Mouse (Mus musculus): ENCODE measurements around the gene Slc39a11. TPM values are rescaled to one million over a fixed set of nuclear protein-coding genes. Genes with fewer than 3 reads are reported as not detected.

The Slc39a11 gene
- polyA plus RNA-seq, 1 experiment from 2014 or later: 21.4 TPM

DNA sequence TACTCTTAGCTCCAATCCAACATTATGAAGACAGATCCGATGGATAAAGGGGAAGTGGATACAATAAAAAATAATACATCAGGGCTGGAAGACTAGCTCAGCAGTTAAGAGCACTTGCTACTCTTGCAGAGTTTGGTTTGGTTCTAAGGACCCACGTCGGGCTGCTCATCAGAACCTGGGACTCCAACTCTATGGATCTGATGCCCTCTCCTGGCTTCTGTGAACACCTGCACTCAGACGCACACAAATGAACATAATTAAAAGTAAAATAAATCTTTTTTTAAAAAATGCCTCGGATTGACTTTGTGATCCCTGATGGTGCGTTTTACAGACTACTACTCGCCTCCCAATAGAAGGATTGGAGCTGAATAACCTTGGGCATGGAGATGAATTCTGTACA lies 19.2 kb downstream of the Slc39a11 start:
- Histone ChIP-seq H3K4me2 (replicated peaks) (no peak overlapping the region), H3K27me3 (no peaks in the 10 kb centered on the region), H3K9me3 (no peaks in the 10 kb centered on the region), H3K36me3 (no peaks in the 10 kb centered on the region), H3K4me1 (no peaks in the 10 kb centered on the region), H3K9ac (no peak overlapping the region), H3K27ac (no peak overlapping the region), H3K4me3 (no peak overlapping the region)
- ATAC-seq (ENCODE audit: insufficient number of reproducible peaks, insufficient read depth, low FRiP score, low TSS enrichment): no peak
- WGBS: 66% methylated on average over 7 of the region's 7 CpGs

DNA sequence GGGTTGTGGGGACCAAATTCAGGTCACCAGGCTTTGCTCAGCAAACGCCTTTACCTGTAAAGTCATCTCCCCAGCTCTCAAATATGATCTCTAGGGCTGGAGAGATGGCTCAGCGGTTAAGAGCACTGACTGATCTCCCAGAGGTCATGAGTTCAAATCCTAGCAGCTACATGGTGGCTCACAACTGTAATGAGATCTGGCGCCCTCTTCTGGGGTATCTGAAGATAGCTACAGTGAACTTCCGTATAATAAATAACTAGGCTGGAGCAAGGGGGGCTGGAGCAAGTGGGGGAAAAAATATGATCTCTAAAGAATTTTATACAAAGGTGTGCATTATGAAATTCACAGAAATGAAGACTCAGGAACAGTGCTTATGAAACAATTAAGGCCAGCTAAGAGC lies 22.1 kb downstream of the Slc39a11 start:
- Histone ChIP-seq H3K36me3 (no peaks in the 10 kb centered on the region; the same call in 1 of the 2 replicates), H3K27me3 (no peaks in the 10 kb centered on the region), H3K4me3 (no peak overlapping the region), H3K4me2 (replicated peaks) (no peak overlapping the region), H3K27ac (no peak overlapping the region), H3K9me3 (no peaks in the 10 kb centered on the region), H3K9ac (no peak overlapping the region), H3K4me1 (no peaks in the 10 kb centered on the region)
- ATAC-seq (ENCODE audit: insufficient number of reproducible peaks, insufficient read depth, low FRiP score, low TSS enrichment): no peak
- 53% methylated on average over 4 of the region's 4 CpGs for WGBS

DNA sequence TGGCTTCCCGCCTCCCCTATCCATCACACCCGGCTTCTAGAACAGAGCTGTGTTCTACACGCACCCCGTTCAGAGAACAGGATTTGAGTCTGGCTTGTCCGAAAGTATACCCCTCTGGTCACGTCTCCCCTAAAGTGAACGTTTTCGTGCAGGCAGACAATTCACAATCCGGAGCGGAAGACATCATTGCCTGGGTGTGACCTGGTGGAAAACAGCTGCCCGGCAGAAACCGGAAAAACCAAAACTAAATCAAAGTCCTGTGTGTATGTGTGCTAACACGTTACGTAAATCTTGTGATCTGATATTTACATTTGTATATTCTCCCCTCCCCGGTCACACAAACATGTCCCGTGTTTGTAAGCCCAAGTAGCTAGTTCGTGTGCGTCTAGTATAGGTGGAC lies 24.4 kb downstream of the Slc39a11 start:
- WGBS: 92% methylated on average over 18 of the region's 18 CpGs
- Histone ChIP-seq H3K27me3 (peaks cover 15% of the 10 kb centered on the region), H3K36me3 (no peaks in the 10 kb centered on the region; the same call in 1 of the 2 replicates), H3K4me3 (no peak overlapping the region), H3K4me1 (no peaks in the 10 kb centered on the region), H3K27ac (no peak overlapping the region), H3K9ac (no peak overlapping the region), H3K4me2 (replicated peaks) (no peak overlapping the region), H3K9me3 (no peaks in the 10 kb centered on the region)
- no peak for ATAC-seq (ENCODE audit: insufficient number of reproducible peaks, insufficient read depth, low FRiP score, low TSS enrichment)

DNA sequence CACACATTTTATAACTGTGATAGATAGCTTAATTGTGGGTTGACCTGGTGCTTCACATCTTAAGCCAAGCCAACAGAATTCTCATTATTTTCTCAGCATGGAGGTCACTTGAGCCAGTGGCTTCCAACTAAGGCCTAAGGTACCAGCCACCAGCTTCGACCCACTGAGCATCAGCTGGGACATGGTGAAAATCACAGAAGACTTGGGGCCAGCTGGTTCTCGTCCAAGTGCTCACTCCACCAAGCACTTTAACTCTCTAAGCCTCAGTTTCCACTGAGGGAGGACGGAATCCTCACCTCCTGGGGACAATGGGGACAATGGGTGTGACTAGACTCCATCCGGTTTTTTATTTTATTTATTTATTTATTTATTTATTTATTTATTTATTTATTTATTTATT lies 27.9 kb downstream of the Slc39a11 start:
- Histone ChIP-seq H3K4me1 (peaks cover 17% of the 10 kb centered on the region), H3K27ac (no peak overlapping the region), H3K4me2 (replicated peaks) (no peak overlapping the region), H3K36me3 (no peaks in the 10 kb centered on the region; the same call in 1 of the 2 replicates), H3K9ac (no peak overlapping the region), H3K9me3 (no peaks in the 10 kb centered on the region), H3K27me3 (peaks cover 45% of the 10 kb centered on the region), H3K4me3 (no peak overlapping the region)
- ATAC-seq (ENCODE audit: insufficient number of reproducible peaks, insufficient read depth, low FRiP score, low TSS enrichment): no peak
- 88% methylated on average over 4 of the region's 4 CpGs for WGBS

DNA sequence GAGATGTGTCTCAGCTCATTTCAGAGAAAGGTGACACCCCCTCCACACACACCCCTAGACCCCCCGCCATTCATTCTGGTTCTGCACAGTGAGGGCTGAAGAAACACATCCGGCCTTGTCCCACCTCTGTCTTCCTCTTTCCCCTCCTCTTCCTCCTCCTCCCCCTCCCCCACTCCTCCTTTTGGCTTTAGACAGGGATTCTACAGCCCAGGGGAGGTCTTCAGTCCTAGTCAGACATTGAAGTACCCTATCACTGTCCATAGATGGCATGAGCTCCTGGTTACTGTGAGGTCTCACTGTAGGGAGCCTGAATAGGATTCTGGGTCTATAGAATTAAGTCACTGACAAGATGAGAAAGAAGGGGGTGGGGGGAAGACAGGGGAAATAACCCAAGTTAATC lies 28.9 kb downstream of the Slc39a11 start:
- H3K4me3 ChIP-seq: no peak overlapping the region
- H3K9me3 ChIP-seq: no peaks in the 10 kb centered on the region
- 61% methylated on average over 2 of the region's 2 CpGs for WGBS
- H3K4me2 ChIP-seq (replicated peaks): no peak overlapping the region
- no peak overlapping the region for H3K27ac ChIP-seq
- H3K36me3 ChIP-seq: no peaks in the 10 kb centered on the region; the same call in 1 of the 2 replicates
- H3K4me1 ChIP-seq: peaks cover 17% of the 10 kb centered on the region
- H3K9ac ChIP-seq: no peak overlapping the region
- H3K27me3 ChIP-seq: peaks cover 45% of the 10 kb centered on the region
- ATAC-seq (ENCODE audit: insufficient number of reproducible peaks, insufficient read depth, low FRiP score, low TSS enrichment): no peak

DNA sequence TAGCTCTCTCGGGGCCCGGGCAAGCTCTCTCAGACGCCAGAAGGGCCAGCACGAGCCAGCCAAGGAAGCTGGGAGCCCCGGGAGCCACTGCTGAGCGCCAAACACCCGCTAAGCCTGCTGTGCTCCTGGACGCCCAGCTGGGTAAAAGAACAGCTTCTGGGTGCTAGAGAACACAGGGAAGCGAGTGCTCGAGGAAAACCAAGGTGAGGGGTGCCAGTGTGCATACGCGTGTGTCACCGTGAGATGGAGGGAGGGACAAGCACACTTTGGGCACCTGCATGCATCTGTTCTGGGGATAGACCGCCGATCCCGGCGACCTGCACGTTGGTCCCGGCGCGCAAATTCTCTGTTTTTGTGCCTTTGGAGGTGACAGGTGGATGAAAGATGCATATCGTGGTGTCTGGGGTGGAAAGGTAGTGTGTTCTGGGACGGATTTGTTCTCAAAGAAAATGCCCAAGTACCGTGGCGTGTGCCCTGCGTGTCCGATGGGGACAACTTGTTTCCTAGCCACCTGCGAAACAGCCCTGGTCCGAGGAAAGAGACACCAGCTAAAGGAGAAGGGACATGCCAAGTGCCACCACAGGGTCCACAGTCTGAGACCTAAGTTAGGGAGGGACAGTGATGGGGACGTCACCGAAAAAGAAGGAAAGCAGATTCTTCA lies 30.3 kb downstream of the Slc39a11 start:
- Histone ChIP-seq H3K9me3 (no peaks in the 10 kb centered on the region), H3K27me3 (peaks cover 45% of the 10 kb centered on the region), H3K9ac (peak overlapping the region; percentile 56), H3K4me3 (peak overlapping the region; percentile 47), H3K27ac (no peak overlapping the region), H3K36me3 (no peaks in the 10 kb centered on the region), H3K4me1 (peaks cover 17% of the 10 kb centered on the region), H3K4me2 (replicated peaks) (peak overlapping the region; percentile 97)
- 4% methylated on average over 31 of the region's 31 CpGs for WGBS
- ATAC-seq (ENCODE audit: insufficient number of reproducible peaks, insufficient read depth, low FRiP score, low TSS enrichment): no peak

DNA sequence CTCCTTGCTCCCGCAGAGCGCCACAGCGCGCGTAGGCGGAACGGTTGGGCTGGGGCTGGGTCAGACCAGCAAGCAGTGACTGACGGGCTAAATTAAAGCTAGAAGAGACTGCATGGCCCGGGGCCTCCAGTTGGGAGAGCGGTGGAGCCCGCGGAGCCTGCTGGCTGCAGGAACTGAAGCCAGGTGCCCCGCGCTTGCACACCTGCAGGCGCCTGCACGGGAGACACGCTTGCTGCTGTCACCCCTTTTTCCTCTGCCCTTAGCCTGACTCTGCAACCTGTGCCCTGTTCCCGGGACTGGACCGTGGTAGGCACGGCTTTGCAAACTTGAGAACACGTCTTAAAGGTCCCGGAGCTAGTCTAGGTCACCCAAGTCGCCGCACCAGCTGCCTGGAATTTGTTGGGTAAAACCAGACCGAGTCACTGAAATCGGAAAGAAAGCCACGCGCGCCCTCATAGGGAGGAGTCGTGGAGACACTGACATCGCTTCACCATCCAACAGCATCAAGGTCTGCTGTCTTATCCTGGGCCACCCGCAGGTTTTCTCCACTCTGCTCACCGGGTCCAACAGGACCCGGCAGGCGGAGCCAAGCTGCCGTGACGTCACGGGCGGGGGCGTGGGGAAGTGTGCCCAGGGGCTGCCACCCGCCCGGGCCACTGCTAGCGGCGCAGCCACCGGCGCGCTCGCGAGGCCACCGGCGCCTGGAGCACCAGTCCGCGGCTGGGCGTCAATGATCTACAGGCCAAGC lies 31.0 kb downstream of the Slc39a11 start, which contains the start of gene Sstr2:
TSS of gene Sstr2 (plus strand) at position 671 of the 748 bp plus-strand sequence.
- Histone ChIP-seq H3K27ac (no peak within 1 kb of the TSS), H3K9ac (peak within 1 kb of the TSS; percentile 56), H3K9me3 (no peaks in the 10 kb centered on the region), H3K4me3 (peak within 1 kb of the TSS; percentile 47), H3K4me2 (replicated peaks) (peak within 1 kb of the TSS; percentile 97), H3K36me3 (no peaks in the 10 kb centered on the region), H3K4me1 (peaks cover 17% of the 10 kb centered on the region), H3K27me3 (peaks cover 45% of the 10 kb centered on the region)
- whole genome bisulfite sequencing: under 1% methylated on average over 54 of the region's 54 CpGs
- peak; percentile 71; the same call in 1 of the 2 replicates for ATAC-seq (ENCODE audit: insufficient number of reproducible peaks, insufficient read depth, low FRiP score, low TSS enrichment)

DNA sequence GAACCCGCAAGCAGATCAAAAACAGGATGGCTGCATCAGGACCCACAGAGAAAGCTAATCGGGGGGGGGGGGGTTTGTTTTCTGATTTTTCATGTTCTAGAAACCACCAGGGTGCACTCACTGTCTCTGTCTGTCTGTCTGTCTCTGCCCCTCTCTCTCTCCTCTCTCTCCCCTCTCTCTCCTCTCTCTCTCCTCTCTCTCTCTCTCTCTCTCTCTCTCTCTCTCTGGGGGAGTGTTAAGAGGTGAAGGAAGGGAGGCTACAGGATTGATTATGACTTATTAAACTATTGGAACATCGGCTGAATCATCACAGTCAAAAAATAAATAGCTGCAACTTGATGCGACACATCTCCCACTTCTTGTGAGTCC lies 31.6 kb downstream of the Slc39a11 start:
- Histone ChIP-seq H3K4me2 (replicated peaks) (peak overlapping the region; percentile 97), H3K27ac (no peak overlapping the region), H3K9me3 (no peaks in the 10 kb centered on the region), H3K4me3 (peak overlapping the region; percentile 47), H3K36me3 (no peaks in the 10 kb centered on the region), H3K27me3 (peaks cover 45% of the 10 kb centered on the region), H3K9ac (no peak overlapping the region), H3K4me1 (peaks cover 17% of the 10 kb centered on the region)
- 24% methylated on average over 4 of the region's 4 CpGs for WGBS
- ATAC-seq (ENCODE audit: insufficient number of reproducible peaks, insufficient read depth, low FRiP score, low TSS enrichment): no peak

DNA sequence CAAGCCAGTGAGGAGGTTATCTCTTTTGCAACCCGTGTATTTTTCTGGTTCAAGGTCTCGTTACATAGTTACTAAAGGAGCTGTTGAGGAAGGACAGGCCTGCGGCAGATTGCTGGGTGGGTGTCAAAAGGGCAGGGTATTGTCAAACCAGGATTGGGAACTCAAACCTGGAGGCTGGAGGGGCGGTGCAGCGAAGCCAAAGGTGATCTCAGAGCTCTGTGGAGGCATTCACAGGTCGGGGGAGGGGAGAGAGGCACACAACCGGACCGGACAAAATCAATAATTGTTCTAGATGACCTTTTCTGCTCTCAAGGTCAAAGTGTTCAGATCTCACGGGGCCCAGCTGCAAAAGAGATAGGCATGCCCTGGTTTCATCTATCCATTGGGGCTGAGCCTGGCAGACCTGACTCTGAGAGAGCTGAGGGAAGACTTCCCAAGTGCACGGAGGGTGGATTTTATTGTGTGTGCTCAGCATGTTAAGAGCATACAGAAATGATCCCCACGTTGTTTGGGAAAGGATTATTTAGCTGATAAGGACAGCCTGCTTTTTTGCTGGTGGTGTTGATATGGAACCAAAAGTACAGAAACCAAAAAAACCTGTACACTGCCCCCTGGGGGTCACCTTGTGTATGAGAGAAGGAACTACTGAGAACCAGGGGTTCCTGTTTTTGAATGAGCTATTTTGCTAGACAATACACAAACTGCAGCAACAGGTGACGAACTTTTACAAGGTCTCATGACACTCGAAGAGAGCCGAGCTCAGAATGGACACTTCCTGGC lies 32.6 kb downstream of the Slc39a11 start:
- peaks cover 18% of the 10 kb centered on the region for H3K4me1 ChIP-seq
- H3K4me2 ChIP-seq (replicated peaks): no peak overlapping the region
- WGBS: 29% methylated on average over 14 of the region's 14 CpGs
- ATAC-seq (ENCODE audit: insufficient number of reproducible peaks, insufficient read depth, low FRiP score, low TSS enrichment): no peak
- H3K36me3 ChIP-seq: no peaks in the 10 kb centered on the region
- no peaks in the 10 kb centered on the region for H3K9me3 ChIP-seq
- no peak overlapping the region for H3K4me3 ChIP-seq
- peaks cover 45% of the 10 kb centered on the region for H3K27me3 ChIP-seq
- H3K27ac ChIP-seq: no peak overlapping the region
- no peak overlapping the region for H3K9ac ChIP-seq

DNA sequence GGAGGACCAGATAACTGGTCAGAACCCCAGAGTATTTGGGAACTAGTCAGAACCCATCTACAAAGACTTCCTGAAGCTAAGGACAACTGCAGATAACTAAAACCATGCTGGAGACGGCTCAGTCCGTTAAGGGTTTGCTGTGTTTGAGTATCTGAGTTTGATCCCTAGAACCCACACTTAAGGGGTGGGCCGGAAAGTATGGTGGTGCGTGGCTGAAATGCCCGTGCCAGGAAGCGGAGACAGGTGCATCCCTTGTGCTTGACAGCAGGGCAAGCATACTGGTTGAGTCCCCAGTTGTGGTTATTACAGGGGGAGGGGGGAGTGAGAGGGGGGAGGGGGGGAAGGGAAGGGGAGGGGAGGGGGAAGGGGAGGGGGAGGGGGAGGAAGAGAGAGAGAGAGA lies 35.4 kb downstream of the Slc39a11 start:
- Histone ChIP-seq H3K36me3 (no peaks in the 10 kb centered on the region), H3K27me3 (peaks cover 20% of the 10 kb centered on the region), H3K4me2 (replicated peaks) (no peak overlapping the region), H3K4me1 (peaks cover 19% of the 10 kb centered on the region), H3K9me3 (no peaks in the 10 kb centered on the region), H3K9ac (no peak overlapping the region), H3K4me3 (no peak overlapping the region), H3K27ac (no peak overlapping the region)
- 75% methylated on average over 6 of the region's 6 CpGs for WGBS
- no peak for ATAC-seq (ENCODE audit: insufficient number of reproducible peaks, insufficient read depth, low FRiP score, low TSS enrichment)

DNA sequence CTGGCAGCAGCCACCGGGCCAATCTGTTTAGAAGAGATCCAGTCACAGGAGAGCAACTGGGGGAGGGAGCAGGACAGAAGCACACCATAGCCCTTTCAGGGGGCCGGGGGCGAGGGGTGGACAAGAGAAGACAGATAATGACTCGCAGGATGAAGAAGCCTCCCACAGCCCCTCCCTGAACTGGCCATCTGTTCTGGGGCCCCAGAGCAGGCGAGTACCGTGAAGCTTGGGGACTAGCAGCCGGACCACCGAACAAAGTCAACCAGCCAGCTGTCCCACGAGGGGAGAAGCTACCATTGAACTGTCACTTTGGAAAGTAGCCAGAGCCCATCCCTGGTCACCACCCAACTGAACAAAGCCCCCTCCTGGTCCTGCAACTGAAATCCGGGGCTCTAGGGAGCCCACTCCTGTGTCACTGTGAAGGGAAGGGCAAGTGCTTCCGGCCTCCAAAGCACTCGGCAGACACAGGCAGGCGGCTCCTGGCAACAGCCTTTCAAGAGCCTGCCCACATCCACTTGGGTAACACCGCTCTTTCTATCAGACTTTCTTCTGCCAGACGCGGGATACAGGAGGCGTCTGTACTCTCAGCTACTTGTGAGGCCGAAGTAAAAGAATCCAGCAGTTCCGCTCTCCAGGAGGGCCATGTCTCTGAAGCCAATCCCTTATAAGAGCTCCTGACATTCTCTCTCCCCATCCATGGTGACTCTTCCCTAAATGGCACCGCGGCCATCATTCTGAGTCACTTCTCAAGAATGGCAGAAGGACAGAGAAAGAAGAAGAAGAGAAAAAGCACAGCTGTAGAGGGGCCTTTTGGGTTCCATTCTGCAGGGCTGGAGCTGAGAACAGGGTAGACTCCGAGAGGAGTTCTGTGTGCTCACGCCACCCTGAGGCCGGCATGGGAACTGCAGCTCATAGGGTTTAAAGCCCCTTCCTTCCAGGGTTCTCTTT lies 37.9 kb downstream of the Slc39a11 start:
- H3K27ac ChIP-seq: peak overlapping the region; percentile 32; the same call in 1 of the 2 replicates
- H3K9me3 ChIP-seq: no peaks in the 10 kb centered on the region
- no peaks in the 10 kb centered on the region for H3K36me3 ChIP-seq
- peaks cover 10% of the 10 kb centered on the region; the same call in 1 of the 2 replicates for H3K4me1 ChIP-seq
- 17% methylated on average over 24 of the region's 24 CpGs for WGBS
- 0 out of 2 replicates have a peak overlapping the region, but pooled peaks have one; percentile 15 for H3K9ac ChIP-seq
- 0 out of 2 replicates have a peak, but pooled peaks have one; percentile 59 for ATAC-seq (ENCODE audit: insufficient number of reproducible peaks, insufficient read depth, low FRiP score, low TSS enrichment)
- H3K4me2 ChIP-seq (replicated peaks): peak overlapping the region; percentile 27
- no peak overlapping the region for H3K4me3 ChIP-seq
- no peaks in the 10 kb centered on the region; the same call in 1 of the 2 replicates for H3K27me3 ChIP-seq

Measured in embryonic facial prominence, embryonic 12.5 days (tissue).